Mouse (Mus musculus): ENCODE data around the gene Abl2. TPM values are rescaled to one million over a fixed set of nuclear protein-coding genes. Genes with fewer than 3 reads are reported as not detected.

Abl2 gene
- total and polyA plus RNA-seq, 3 experiments: 10.0 to 19.8 (median 15.5) TPM

GRCm38 (mm10) chr1:156669208-156669983, 110.8 kb downstream of the Abl2 start:
- H3K4me1 ChIP-seq (ENCODE audit: control insufficient read depth in 1 of 2, insufficient read depth in 2 of 2): peaks cover 20 to 72% of the 10 kb centered on the region in 2 experiments
- no peaks in the 10 kb centered on the region for H3K9me3 ChIP-seq (replicated peaks; ENCODE audit: low read length)
- H3K79me2 ChIP-seq (replicated peaks; ENCODE audit: control insufficient read depth, extremely low read depth, insufficient read depth, poor library complexity, severe bottlenecking): peaks cover 6% of the 10 kb centered on the region
- no peaks in the 10 kb centered on the region for H3K27me3 ChIP-seq (replicated peaks)
- H3K27ac ChIP-seq (ENCODE audit: insufficient read depth, low read depth): peak overlapping the region; percentile 11
- TF ChIP-seq KAT2A (IDR thresholded peaks at IDR 0.05; ENCODE audit: insufficient replicate concordance, low read length) (no peak), JUN (IDR thresholded peaks at IDR 0.05; ENCODE audit: insufficient read depth, low read depth, low read length) (no peak), NELFE (IDR thresholded peaks at IDR 0.05; ENCODE audit: low read depth, low read length) (no peak), MAFK (IDR thresholded peaks at IDR 0.05; ENCODE audit: insufficient replicate concordance, low read length) (no peak), MXI1 (IDR thresholded peaks at IDR 0.05; ENCODE audit: low read depth, low read length) (no peak), BHLHE40 (IDR thresholded peaks at IDR 0.05; ENCODE audit: low read depth, low read length) (no peak), ETS1 (conservative IDR thresholded peaks at IDR 0.05; ENCODE audit: low read depth, low read length) (no peak), SMC3 (IDR thresholded peaks at IDR 0.05; ENCODE audit: low read depth, low read length) (no peak), MAX (IDR thresholded peaks at IDR 0.05; ENCODE audit: low read length) (no peak), E2F4 (IDR thresholded peaks at IDR 0.05; ENCODE audit: insufficient replicate concordance, low read depth, low read length) (no peak), CTCF (conservative IDR thresholded peaks at IDR 0.05 in 1 of 2, IDR thresholded peaks at IDR 0.05 in 1 of 2; ENCODE audit: low read depth in 2 of 2, low read length in 2 of 2) (no peak), POLR2AphosphoS2 (IDR thresholded peaks at IDR 0.05; ENCODE audit: low read depth, low read length) (no peak), EP300 (IDR thresholded peaks at IDR 0.05; ENCODE audit: low read length) (no peak), ZMIZ1 (IDR thresholded peaks at IDR 0.05; ENCODE audit: low read depth, low read length) (no peak), MAZ (IDR thresholded peaks at IDR 0.05; ENCODE audit: low read depth, low read length) (no peak), ZC3H11A (IDR thresholded peaks at IDR 0.05; ENCODE audit: low read depth, low read length) (no peak), IRF4 (IDR thresholded peaks at IDR 0.05; ENCODE audit: low read depth, low read length) (no peak)
- DNase-seq (ENCODE audit: extremely low read depth): no peak
- no peak overlapping the region for H3K4me2 ChIP-seq (ENCODE audit: insufficient read depth, low read depth, poor library complexity, severe bottlenecking)
- peaks cover 34 to 72% of the 10 kb centered on the region in 2 experiments for H3K36me3 ChIP-seq (replicated peaks in 1 of 2; ENCODE audit: control insufficient read depth in 1 of 2, insufficient read depth in 1 of 2, low read length in 1 of 2)
- dilution Hi-C loops (cut with MboI; ENCODE audit: extremely low pct_ligation_motif_present, extremely low pct_unique_long_range_greater_than_20kb, low sequenced_read_pairs): no loop called here
- H3K4me3 ChIP-seq (replicated peaks in 1 of 3; ENCODE audit: low read depth in 2 of 3, low read length in 2 of 3, poor library complexity in 1 of 3): no peak overlapping the region
- no peak overlapping the region for H3K9ac ChIP-seq (ENCODE audit: insufficient read depth, low read depth)
- in situ Hi-C loops (cut with MboI; ENCODE audit: low pct_ligation_motif_present, low pct_unique_long_range_greater_than_20kb, low sequenced_read_pairs): no loop called here

GRCm38 (mm10) chr1:156671921-156672320, 113.3 kb downstream of the Abl2 start:
- Histone ChIP-seq H3K27me3 (replicated peaks) (no peaks in the 10 kb centered on the region), H3K4me2 (ENCODE audit: insufficient read depth, low read depth, poor library complexity, severe bottlenecking) (no peak overlapping the region), H3K9me3 (replicated peaks; ENCODE audit: low read length) (no peaks in the 10 kb centered on the region), H3K79me2 (replicated peaks; ENCODE audit: control insufficient read depth, extremely low read depth, insufficient read depth, poor library complexity, severe bottlenecking) (peaks cover 6% of the 10 kb centered on the region), H3K27ac (ENCODE audit: insufficient read depth, low read depth) (no peak overlapping the region), H3K36me3 (replicated peaks in 1 of 2; ENCODE audit: control insufficient read depth in 1 of 2, insufficient read depth in 1 of 2, low read length in 1 of 2) (peaks cover 22 to 48% of the 10 kb centered on the region in 2 experiments), H3K9ac (ENCODE audit: insufficient read depth, low read depth) (no peak overlapping the region), H3K4me1 (ENCODE audit: control insufficient read depth in 1 of 2, insufficient read depth in 2 of 2) (peaks cover 19 to 56% of the 10 kb centered on the region in 2 experiments), H3K4me3 (replicated peaks in 1 of 3; ENCODE audit: low read depth in 2 of 3, low read length in 2 of 3, poor library complexity in 1 of 3) (no peak overlapping the region)
- no peak for DNase-seq (ENCODE audit: extremely low read depth)
- dilution Hi-C loops (cut with MboI; ENCODE audit: extremely low pct_ligation_motif_present, extremely low pct_unique_long_range_greater_than_20kb, low sequenced_read_pairs): no loop called here
- in situ Hi-C loops (cut with MboI; ENCODE audit: low pct_ligation_motif_present, low pct_unique_long_range_greater_than_20kb, low sequenced_read_pairs): no loop called here
- TF ChIP-seq CHD1 (IDR thresholded peaks at IDR 0.05; ENCODE audit: low read depth, low read length): no peak
- TF ChIP-seq E2F4 (IDR thresholded peaks at IDR 0.05; ENCODE audit: insufficient replicate concordance, low read depth, low read length): no peak
- no peak for TF ChIP-seq BHLHE40 (IDR thresholded peaks at IDR 0.05; ENCODE audit: low read depth, low read length)
- no peak for TF ChIP-seq TCF12 (IDR thresholded peaks at IDR 0.05; ENCODE audit: low read depth, low read length)
- no peak for TF ChIP-seq UBTF (IDR thresholded peaks at IDR 0.05; ENCODE audit: low read depth, low read length)
- no peak for TF ChIP-seq ZNF384 (IDR thresholded peaks at IDR 0.05; ENCODE audit: low read depth, low read length)
- no peak for TF ChIP-seq POLR2A (IDR thresholded peaks at IDR 0.05; ENCODE audit: low read depth, low read length)
- no peak for TF ChIP-seq MEF2A (IDR thresholded peaks at IDR 0.05; ENCODE audit: borderline replicate concordance, low read depth, low read length)
- TF ChIP-seq KAT2A (IDR thresholded peaks at IDR 0.05; ENCODE audit: insufficient replicate concordance, low read length): no peak
- no peak for TF ChIP-seq CTCF (conservative IDR thresholded peaks at IDR 0.05 in 1 of 2, IDR thresholded peaks at IDR 0.05 in 1 of 2; ENCODE audit: low read depth in 2 of 2, low read length in 2 of 2)
- TF ChIP-seq RCOR1 (conservative IDR thresholded peaks at IDR 0.05; ENCODE audit: low read depth, low read length): no peak
- no peak for TF ChIP-seq GABPA (IDR thresholded peaks at IDR 0.05; ENCODE audit: insufficient replicate concordance, low read depth, low read length)
- TF ChIP-seq JUN (IDR thresholded peaks at IDR 0.05; ENCODE audit: insufficient read depth, low read depth, low read length): no peak
